Mouse (Mus musculus): Measurements from ENCODE around the gene Six6.

DNA sequence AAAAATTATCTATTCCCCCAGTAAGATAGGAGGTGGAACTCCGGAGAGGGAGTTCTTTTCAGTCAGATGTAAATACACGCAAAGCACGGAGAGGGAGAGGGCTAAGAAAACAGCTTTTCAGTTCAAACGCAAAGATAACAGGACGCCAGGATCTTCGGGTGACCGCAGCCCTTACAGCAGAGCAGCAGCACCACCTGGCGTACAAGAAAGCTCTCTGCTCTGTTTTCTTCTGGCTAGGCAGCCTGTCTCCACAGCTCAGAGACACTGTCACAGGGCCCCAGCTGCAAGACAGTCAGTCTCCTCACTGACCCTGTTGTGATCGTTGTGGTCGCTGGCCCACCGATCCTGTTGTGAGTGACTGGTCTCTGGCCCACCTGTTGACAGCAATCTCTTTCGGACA, 37.0 kb downstream of the Six6 start:
- TF ChIP-seq POLR2A (IDR thresholded peaks at IDR 0.05; ENCODE audit: insufficient read depth, low read depth, low read length) = no peak
- TF ChIP-seq CTCF (IDR thresholded peaks at IDR 0.05; ENCODE audit: insufficient read depth, low read depth, low read length) = peak; percentile 82
